Mouse (Mus musculus) ovary, postnatal 36 days (tissue): ENCODE measurements around the gene Klhdc4.

ENCODE experiments used
- DNase-seq: peaks from one replicate; pipeline ENCODE4 v3.0.0; 2022; ENCODE audit warnings: low spot score, mixed read lengths

Gene Klhdc4

GRCm38 (mm10) chr8:121806126-121806525 is 23.2 kb downstream of the Klhdc4 start:
- no peak for DNase-seq

- DNase-seq = no peak
Observed at GRCm38 (mm10) chr8:121804829-121805228, 24.5 kb downstream of the Klhdc4 start.

- DNase-seq = no peak
Observed at GRCm38 (mm10) chr8:121798401-121798800, 31.0 kb downstream of the Klhdc4 start.

- peak; percentile 9 for DNase-seq
Observed at GRCm38 (mm10) chr8:121796406-121796805, 33.0 kb downstream of the Klhdc4 start.

GRCm38 (mm10) chr8:121795461-121795860 is 33.9 kb downstream of the Klhdc4 start:
- no peak for DNase-seq

GRCm38 (mm10) chr8:121794151-121794550 is 35.2 kb downstream of the Klhdc4 start:
- no peak for DNase-seq

GRCm38 (mm10) chr8:121792627-121793026 is 36.7 kb downstream of the Klhdc4 start:
- DNase-seq = no peak

GRCm38 (mm10) chr8:121792159-121792558 is 37.2 kb downstream of the Klhdc4 start:
- no peak for DNase-seq

- no peak for DNase-seq
Observed at GRCm38 (mm10) chr8:121788786-121789185, 40.6 kb downstream of the Klhdc4 start.

GRCm38 (mm10) chr8:121786542-121786941 is 42.8 kb downstream of the Klhdc4 start:
- no peak for DNase-seq

GRCm38 (mm10) chr8:121782493-121782892 is 46.9 kb downstream of the Klhdc4 start:
- no peak for DNase-seq

GRCm38 (mm10) chr8:121773876-121774275 is 55.5 kb downstream of the Klhdc4 start:
- no peak for DNase-seq

GRCm38 (mm10) chr8:121770845-121771752 is 58.3 kb downstream of the Klhdc4 start:
- no peak for DNase-seq

- DNase-seq = no peak
Observed at GRCm38 (mm10) chr8:121769621-121770020, 59.7 kb downstream of the Klhdc4 start.

- DNase-seq = no peak
Observed at GRCm38 (mm10) chr8:121769095-121769494, 60.3 kb downstream of the Klhdc4 start.

- DNase-seq = no peak
Observed at GRCm38 (mm10) chr8:121765594-121766138, 63.7 kb downstream of the Klhdc4 start.

- no peak for DNase-seq
Observed at GRCm38 (mm10) chr8:121763700-121764013, 65.7 kb downstream of the Klhdc4 start.

GRCm38 (mm10) chr8:121762999-121763699 is 66.2 kb downstream of the Klhdc4 start:
- DNase-seq = no peak

GRCm38 (mm10) chr8:121761480-121761879 is 67.9 kb downstream of the Klhdc4 start:
- peak; percentile 26 for DNase-seq

GRCm38 (mm10) chr8:121760484-121760883 is 68.9 kb downstream of the Klhdc4 start:
- no peak for DNase-seq

- DNase-seq = no peak
Observed at GRCm38 (mm10) chr8:121758470-121758869, 70.9 kb downstream of the Klhdc4 start.

GRCm38 (mm10) chr8:121751407-121751806 is 78.0 kb downstream of the Klhdc4 start:
- peak; percentile 41 for DNase-seq

- no peak for DNase-seq
Observed at GRCm38 (mm10) chr8:121750512-121750911, 78.9 kb downstream of the Klhdc4 start.
